Mouse (Mus musculus): Measurements from ENCODE around the gene Pip5k1b.

- no peak for TF ChIP-seq CTCF (IDR thresholded peaks at IDR 0.05; ENCODE audit: low read depth)
- TF ChIP-seq EP300 (IDR thresholded peaks at IDR 0.05; ENCODE audit: low read depth) = no peak
These were observed 230.0 kb downstream of the Pip5k1b start for GRCm38 (mm10) chr19:24325692-24326091.
